Mouse (Mus musculus): ENCODE measurements around the gene Mdm2.

Gene Mdm2

GRCm38 (mm10) chr10:117655908-117656661 lies 54.5 kb downstream of the Mdm2 start:
- DNase-seq (ENCODE audit: low spot score) = no peak

GRCm38 (mm10) chr10:117655460-117655859 lies 55.1 kb downstream of the Mdm2 start:
- no peak for DNase-seq (ENCODE audit: low spot score)

- no peak for DNase-seq (ENCODE audit: low spot score)
Measured at GRCm38 (mm10) chr10:117654576-117655123, 55.9 kb downstream of the Mdm2 start.

GRCm38 (mm10) chr10:117653779-117654173 lies 56.8 kb downstream of the Mdm2 start:
- DNase-seq (ENCODE audit: low spot score) = no peak

- no peak for DNase-seq (ENCODE audit: low spot score)
Measured at GRCm38 (mm10) chr10:117652930-117653778, 57.4 kb downstream of the Mdm2 start.

- DNase-seq (ENCODE audit: low spot score) = no peak
Measured at GRCm38 (mm10) chr10:117652378-117652774, 58.2 kb downstream of the Mdm2 start.

- no peak for DNase-seq (ENCODE audit: low spot score)
Measured at GRCm38 (mm10) chr10:117651587-117652377, 58.8 kb downstream of the Mdm2 start.

- DNase-seq (ENCODE audit: low spot score) = no peak
Measured at GRCm38 (mm10) chr10:117650725-117651124, 59.8 kb downstream of the Mdm2 start.

GRCm38 (mm10) chr10:117650042-117650655 lies 60.4 kb downstream of the Mdm2 start:
- no peak for DNase-seq (ENCODE audit: low spot score)

GRCm38 (mm10) chr10:117649292-117650041 lies 61.1 kb downstream of the Mdm2 start:
- no peak for DNase-seq (ENCODE audit: low spot score)

- no peak for DNase-seq (ENCODE audit: low spot score)
Measured at GRCm38 (mm10) chr10:117648643-117649042, 61.9 kb downstream of the Mdm2 start.

- DNase-seq (ENCODE audit: low spot score) = no peak
Measured at GRCm38 (mm10) chr10:117647964-117648472, 62.5 kb downstream of the Mdm2 start.

GRCm38 (mm10) chr10:117647158-117647505 lies 63.4 kb downstream of the Mdm2 start:
- DNase-seq (ENCODE audit: low spot score) = peak; percentile 38

GRCm38 (mm10) chr10:117646482-117647157 lies 63.9 kb downstream of the Mdm2 start:
- no peak for DNase-seq (ENCODE audit: low spot score)

GRCm38 (mm10) chr10:117645487-117645964 lies 65.0 kb downstream of the Mdm2 start:
- DNase-seq (ENCODE audit: low spot score) = no peak

- DNase-seq (ENCODE audit: low spot score) = no peak
Measured at GRCm38 (mm10) chr10:117644828-117645227, 65.7 kb downstream of the Mdm2 start.

- DNase-seq (ENCODE audit: low spot score) = no peak
Measured at GRCm38 (mm10) chr10:117644429-117644748, 66.2 kb downstream of the Mdm2 start.

GRCm38 (mm10) chr10:117643711-117644428 lies 66.7 kb downstream of the Mdm2 start:
- no peak for DNase-seq (ENCODE audit: low spot score)

- no peak for DNase-seq (ENCODE audit: low spot score)
Measured at GRCm38 (mm10) chr10:117643302-117643701, 67.3 kb downstream of the Mdm2 start.
